Mouse (Mus musculus) myocyte (in vitro differentiated cells): ENCODE measurements at regions not wholly inside any gene's neighbourhood (a gene's known extent, or its start where the extent isn't known, plus 50 kb on each side); places are given as distances from the start of the nearest gene placed in this dataset.

Experiments
- H3K27me3 ChIP-seq: one replicate; pipeline ENCODE4 v1.6.1; 2011; ENCODE audit not compliant: control insufficient read depth, insufficient read depth, insufficient read length
- H3K36me3 ChIP-seq: one replicate; pipeline ENCODE4 v1.6.1; 2011; ENCODE audit not compliant: control insufficient read depth, insufficient read depth
- H3K4me2 ChIP-seq: one replicate; pipeline ENCODE4 v1.6.1; 2011; ENCODE audit warnings: low read depth, control low read depth
- H3K4me3 ChIP-seq: one replicate; pipeline ENCODE4 v1.5.1; 2011; ENCODE audit warnings: mild to moderate bottlenecking, control low read depth, moderate library complexity
- H3K79me2 ChIP-seq: one replicate; pipeline ENCODE4 v1.6.1; 2011; ENCODE audit not compliant: control insufficient read depth, insufficient read depth
- H3ac ChIP-seq: one replicate; pipeline ENCODE4 v1.6.1; 2011; ENCODE audit not compliant: control insufficient read depth, insufficient read length
- CEBPB ChIP-seq: IDR thresholded peaks from 2 replicates; pipeline ENCODE4 v1.6.1; 2011; ENCODE audit warnings: mild to moderate bottlenecking, moderate library complexity; ENCODE audit not compliant: poor library complexity, insufficient read depth, severe bottlenecking
- E2F4 ChIP-seq: IDR thresholded peaks from one replicate; pipeline ENCODE4 v1.6.1; 2011; ENCODE audit warnings: mild to moderate bottlenecking, control low read depth, moderate library complexity; ENCODE audit not compliant: insufficient read depth
- MAX ChIP-seq: IDR thresholded peaks from one replicate; pipeline ENCODE4 v1.6.1; 2011; ENCODE audit warnings: low read depth, mild to moderate bottlenecking, control low read depth
- MYOD1 ChIP-seq, 3 experiments: IDR thresholded peaks; one replicate each; pipeline ENCODE4 v1.6.1; 2011; ENCODE audit warnings: control low read depth in 2 of 3, low read depth in 2 of 3, mild to moderate bottlenecking in 2 of 3, moderate library complexity in 1 of 3; ENCODE audit not compliant: insufficient read length in 2 of 3, control insufficient read depth in 1 of 3
- MYOG ChIP-seq, 3 experiments: IDR thresholded peaks; one replicate each; pipeline ENCODE4 v1.6.1; 2011; ENCODE audit warnings: control low read depth in 2 of 3, low read depth in 2 of 3, mild to moderate bottlenecking in 2 of 3; ENCODE audit not compliant: insufficient read length in 2 of 3, control insufficient read depth in 1 of 3, insufficient read depth in 1 of 3
- POLR2A ChIP-seq: IDR thresholded peaks from one replicate; pipeline ENCODE4 v1.6.1; 2011; ENCODE audit warnings: low read depth, mild to moderate bottlenecking, control low read depth, moderate library complexity; ENCODE audit not compliant: insufficient read length
- POLR2AphosphoS2 ChIP-seq: IDR thresholded peaks from one replicate; pipeline ENCODE4 v1.6.1; 2011; ENCODE audit warnings: low read depth, control low read depth; ENCODE audit not compliant: insufficient read length
- REST ChIP-seq: IDR thresholded peaks from one replicate; pipeline ENCODE4 v1.6.1; 2011; ENCODE audit warnings: mild to moderate bottlenecking, control low read depth, moderate library complexity; ENCODE audit not compliant: insufficient read depth, insufficient read length
- SRF ChIP-seq: IDR thresholded peaks from one replicate; pipeline ENCODE4 v1.6.1; 2011; ENCODE audit warnings: low read depth; ENCODE audit not compliant: control insufficient read depth, insufficient read length
- TCF12 ChIP-seq: IDR thresholded peaks from one replicate; pipeline ENCODE4 v1.6.1; 2011; ENCODE audit warnings: mild to moderate bottlenecking, control low read depth; ENCODE audit not compliant: poor library complexity, insufficient read depth, severe bottlenecking
- TCF3 ChIP-seq: IDR thresholded peaks from one replicate; pipeline ENCODE4 v1.6.1; 2011; ENCODE audit warnings: low read depth, control low read depth; ENCODE audit not compliant: insufficient read length
- USF1 ChIP-seq: IDR thresholded peaks from one replicate; pipeline ENCODE4 v1.6.1; 2011; ENCODE audit warnings: low read depth, mild to moderate bottlenecking, control low read depth, moderate library complexity

GRCm38 (mm10) chr3:133599731-133600130 lies 54.8 kb upstream of the Tet2 start:
- H3ac ChIP-seq = no peak overlapping the region
- no peak overlapping the region for H3K4me3 ChIP-seq
- H3K4me2 ChIP-seq = peak overlapping the region; percentile 81
- no peaks in the 10 kb centered on the region for H3K79me2 ChIP-seq
- no peaks in the 10 kb centered on the region for H3K27me3 ChIP-seq
- TF ChIP-seq MAX (no peak), TCF3 (no peak), TCF12 (no peak), SRF (no peak), REST (no peak), MYOD1 (IDR thresholded peaks at IDR 0.05; ENCODE audit: control insufficient read depth in 1 of 3, insufficient read length in 2 of 3, low read depth in 2 of 3) (no peak), CEBPB (no peak), MYOG (IDR thresholded peaks at IDR 0.05; ENCODE audit: control insufficient read depth in 1 of 3, insufficient read depth in 1 of 3, insufficient read length in 2 of 3, low read depth in 2 of 3) (no peak), USF1 (no peak), E2F4 (no peak), POLR2AphosphoS2 (no peak), POLR2A (no peak)
- H3K36me3 ChIP-seq = no peaks in the 10 kb centered on the region

GRCm38 (mm10) chr3:133600447-133601220 lies 55.7 kb upstream of the Tet2 start:
- peak overlapping the region; percentile 10 for H3K4me3 ChIP-seq
- no peaks in the 10 kb centered on the region for H3K27me3 ChIP-seq
- no peaks in the 10 kb centered on the region for H3K36me3 ChIP-seq
- H3ac ChIP-seq = no peak overlapping the region
- no peaks in the 10 kb centered on the region for H3K79me2 ChIP-seq
- TF ChIP-seq CEBPB (0 out of 2 replicates have a peak, but pooled peaks have one; percentile 42), REST (no peak), TCF3 (no peak), TCF12 (no peak), E2F4 (no peak), POLR2A (peak; percentile 59), MYOD1 (IDR thresholded peaks at IDR 0.05; ENCODE audit: control insufficient read depth in 1 of 3, insufficient read length in 2 of 3, low read depth in 2 of 3) (peak in 1 of 3 experiments; percentile 60), POLR2AphosphoS2 (peak; percentile 68), MYOG (IDR thresholded peaks at IDR 0.05; ENCODE audit: control insufficient read depth in 1 of 3, insufficient read depth in 1 of 3, insufficient read length in 2 of 3, low read depth in 2 of 3) (peak in 1 of 3 experiments; percentile 31), USF1 (no peak), SRF (no peak)
- peak overlapping the region; percentile 81 for H3K4me2 ChIP-seq

- no peaks in the 10 kb centered on the region for H3K79me2 ChIP-seq
- TF ChIP-seq POLR2AphosphoS2 (no peak), MYOD1 (IDR thresholded peaks at IDR 0.05; ENCODE audit: control insufficient read depth in 1 of 3, insufficient read length in 2 of 3, low read depth in 2 of 3) (no peak), MAX (no peak), REST (no peak), MYOG (IDR thresholded peaks at IDR 0.05; ENCODE audit: control insufficient read depth in 1 of 3, insufficient read depth in 1 of 3, insufficient read length in 2 of 3, low read depth in 2 of 3) (no peak), TCF3 (no peak), CEBPB (no peak), POLR2A (no peak), SRF (no peak), TCF12 (no peak), E2F4 (no peak), USF1 (no peak)
- no peak overlapping the region for H3K4me3 ChIP-seq
- H3K27me3 ChIP-seq = no peaks in the 10 kb centered on the region
- H3ac ChIP-seq = no peak overlapping the region
- H3K4me2 ChIP-seq = no peak overlapping the region
- H3K36me3 ChIP-seq = no peaks in the 10 kb centered on the region
Observed at GRCm38 (mm10) chr3:133605460-133605859, 60.5 kb upstream of the Tet2 start.

- H3K27me3 ChIP-seq = no peaks in the 10 kb centered on the region
- no peak overlapping the region for H3ac ChIP-seq
- no peaks in the 10 kb centered on the region for H3K79me2 ChIP-seq
- H3K36me3 ChIP-seq = no peaks in the 10 kb centered on the region
- H3K4me3 ChIP-seq = no peak overlapping the region
- H3K4me2 ChIP-seq = no peak overlapping the region
- TF ChIP-seq CEBPB = no peak
- no peak for TF ChIP-seq TCF3
- no peak for TF ChIP-seq TCF12
- no peak for TF ChIP-seq MYOD1 (IDR thresholded peaks at IDR 0.05; ENCODE audit: control insufficient read depth in 1 of 3, insufficient read length in 2 of 3, low read depth in 2 of 3)
- no peak for TF ChIP-seq USF1
- TF ChIP-seq SRF = no peak
- no peak for TF ChIP-seq MYOG (IDR thresholded peaks at IDR 0.05; ENCODE audit: control insufficient read depth in 1 of 3, insufficient read depth in 1 of 3, insufficient read length in 2 of 3, low read depth in 2 of 3)
- TF ChIP-seq MAX = no peak
- no peak for TF ChIP-seq REST
- TF ChIP-seq POLR2AphosphoS2 = no peak
- TF ChIP-seq E2F4 = no peak
- no peak for TF ChIP-seq POLR2A
Observed at GRCm38 (mm10) chr3:133608845-133609261, 63.9 kb upstream of the Tet2 start.
